Mouse (Mus musculus) stomach, postnatal 0 days (tissue): ENCODE data around the gene Kif1b. TPM values are rescaled to one million over a fixed set of nuclear protein-coding genes. Genes with fewer than 3 reads are reported as not detected.
"Not testable (repeated sequence)": the region's sequence is repeated elsewhere in the genome, so short reads cannot be mapped to it uniquely, and the experiment has no call there.

Experiments
- ATAC-seq: fragments of 200-750 bp; cut with Nextera tagmentation; 2 replicates; pipeline ENCODE4 v1.8.0; 2017; ENCODE audit not compliant: low FRiP score, low TSS enrichment
- DNase-seq: peaks from one replicate; pipeline ENCODE4 v3.0.0-alpha.2; 2016; ENCODE audit warnings: low spot score
- H3K27ac ChIP-seq: fragments of 300-500 bp; sonication (generic); replicated peaks from 2 replicates; pipeline ENCODE4 v1.5.1; 2014; ENCODE audit warnings: mild to moderate bottlenecking, control low read depth
- H3K27me3 ChIP-seq: fragments of 300-500 bp; sonication (generic); 2 replicates; pipeline ENCODE4 v1.6.1; 2014; ENCODE audit warnings: low read length; ENCODE audit not compliant: control insufficient read depth, insufficient read depth
- H3K36me3 ChIP-seq: fragments of 300-500 bp; sonication (generic); 2 replicates; pipeline ENCODE4 v1.6.1; 2014; ENCODE audit warnings: low read length, mixed read lengths; ENCODE audit not compliant: control insufficient read depth, insufficient read depth
- H3K4me1 ChIP-seq: fragments of 300-500 bp; sonication (generic); replicated peaks from 2 replicates; pipeline ENCODE4 v1.6.1; 2014; ENCODE audit warnings: antibody characterized with exemption; ENCODE audit not compliant: control insufficient read depth, insufficient read depth
- H3K4me2 ChIP-seq: fragments of 300-500 bp; sonication (generic); replicated peaks from 2 replicates; pipeline ENCODE4 v1.6.1; 2014; ENCODE audit warnings: low read depth, mild to moderate bottlenecking, control low read depth, moderate library complexity
- H3K4me3 ChIP-seq: fragments of 300-500 bp; sonication (generic); 2 replicates; pipeline ENCODE4 v1.5.1; 2014; ENCODE audit warnings: low read depth, low read length, control low read depth
- H3K9ac ChIP-seq: fragments of 300-500 bp; sonication (generic); 2 replicates; pipeline ENCODE4 v1.6.1; 2014; ENCODE audit warnings: mild to moderate bottlenecking, low read length, control low read depth, mixed read lengths
- H3K9me3 ChIP-seq: fragments of 300-500 bp; sonication (generic); 2 replicates; pipeline ENCODE4 v1.6.1; 2016; ENCODE audit warnings: low read length; ENCODE audit not compliant: control insufficient read depth
- CTCF ChIP-seq: IDR thresholded peaks from 2 replicates; pipeline ENCODE4 v1.5.1; 2016; ENCODE audit warnings: antibody characterized with exemption, low read depth, mild to moderate bottlenecking, moderate library complexity
- EP300 ChIP-seq: optimal IDR thresholded peaks from 2 replicates; pipeline ENCODE3; 2016; ENCODE audit warnings: antibody characterized with exemption
- WGBS: fragments of 180-500 bp; shearing (Covaris S2); extraction: QIAGEN DNeasy Blood & Tissue Kit; methylation state at CpG from one replicate; pipeline ENCODE4 v1.1.7; 2014; 5-methylcytosine and 5-hydroxymethylcytosine counted together
- polyA plus RNA-seq: library from polyadenylated mRNA; unstranded; fragments of >200 nt; fragmentation: Nextera tagmentation; extraction: Ambion mirVana; gene quantifications from 2 replicates; pipeline ENCODE4 v1.2.1, GENCODE M21; 2015

Gene Kif1b
- polyA plus RNA-seq, 1 experiment from 2014 or later: 23.9 TPM

DNA sequence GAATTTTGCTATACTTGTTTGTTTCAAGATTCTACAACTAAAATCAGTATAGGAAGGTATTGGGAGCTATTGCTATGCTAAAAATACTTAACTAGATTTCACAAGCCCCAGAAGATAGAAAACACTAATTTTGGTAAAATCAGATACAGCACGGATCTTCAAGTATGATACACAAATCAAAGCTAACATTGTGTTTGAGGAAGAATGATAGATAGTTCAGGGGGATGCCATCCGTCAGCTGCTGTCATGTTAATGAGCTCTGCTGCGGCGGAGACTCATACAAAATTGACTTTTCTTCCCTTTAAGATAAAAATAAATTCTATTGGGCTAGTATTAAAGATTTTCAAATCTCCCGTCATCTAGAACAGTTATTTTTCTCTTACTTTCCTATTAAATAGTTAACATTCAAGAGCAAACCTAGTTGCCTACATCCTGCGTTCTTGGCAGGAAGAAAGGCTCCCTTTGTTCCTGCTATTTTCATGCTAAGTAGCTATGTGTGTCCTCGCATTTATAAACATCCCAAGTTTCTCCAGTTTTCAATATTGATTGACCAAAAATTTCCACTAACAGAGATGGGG, 60.8 kb downstream of the Kif1b start:
- DNase-seq (no peak), ATAC-seq (no peak)
- Histone ChIP-seq H3K4me1 (no peaks in the 10 kb centered on the region), H3K27me3 (no peaks in the 10 kb centered on the region), H3K9me3 (no peaks in the 10 kb centered on the region), H3K9ac (no peak overlapping the region), H3K4me3 (no peak overlapping the region), H3K36me3 (peaks cover 20% of the 10 kb centered on the region), H3K4me2 (no peak overlapping the region), H3K27ac (no peak overlapping the region)
- WGBS: 68% methylated on average over 7 of the region's 7 CpGs
- no peak for TF ChIP-seq EP300
- no peak for TF ChIP-seq CTCF

DNA sequence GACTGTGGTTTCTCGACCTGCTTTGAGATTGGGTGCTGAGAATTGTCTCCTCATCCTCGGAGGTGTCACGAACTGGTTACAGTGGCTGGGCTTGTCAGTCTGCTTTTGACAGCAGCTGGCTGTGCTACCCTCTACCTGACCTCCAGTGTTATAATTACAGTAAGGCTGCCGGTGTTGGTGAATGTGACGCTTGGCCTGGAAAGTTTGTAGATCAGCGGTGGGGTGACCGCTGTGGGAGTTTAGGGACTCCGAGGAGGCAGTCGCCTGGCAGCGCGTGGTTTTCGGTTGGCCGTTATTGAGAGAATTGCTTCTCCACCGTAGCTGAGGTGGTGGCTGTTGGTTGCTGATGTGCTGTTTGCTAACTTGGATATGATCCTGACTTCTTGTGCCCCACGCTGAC, 70.5 kb downstream of the Kif1b start:
- Histone ChIP-seq H3K9ac (no peak overlapping the region), H3K4me3 (no peak overlapping the region), H3K9me3 (no peaks in the 10 kb centered on the region), H3K27ac (no peak overlapping the region), H3K4me2 (no peak overlapping the region), H3K36me3 (peaks cover 19% of the 10 kb centered on the region), H3K4me1 (no peaks in the 10 kb centered on the region), H3K27me3 (no peaks in the 10 kb centered on the region)
- ATAC-seq: no peak
- no peak for DNase-seq
- no peak for TF ChIP-seq EP300
- TF ChIP-seq CTCF: no peak
- 88% methylated on average over 15 of the region's 15 CpGs for WGBS

DNA sequence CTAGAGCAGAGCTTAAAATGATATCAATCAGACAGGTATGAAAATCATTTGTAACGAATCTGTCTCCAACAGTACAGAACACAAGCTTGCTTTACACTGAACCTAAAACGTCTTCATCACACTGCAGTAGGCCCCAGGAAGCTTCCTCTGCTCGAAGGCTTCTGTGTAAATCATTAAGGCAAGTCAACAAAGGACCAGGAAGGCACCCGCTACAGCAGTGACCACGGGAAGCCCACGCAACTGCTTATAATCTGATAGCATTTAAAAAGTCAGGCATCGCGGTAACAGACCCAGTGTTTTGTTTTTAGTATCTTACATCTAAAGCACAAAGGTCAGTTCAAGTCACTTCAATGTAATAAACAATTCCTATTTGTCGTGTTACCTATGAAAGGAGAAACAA, 73.6 kb downstream of the Kif1b start:
- no peaks in the 10 kb centered on the region for H3K4me1 ChIP-seq
- H3K4me2 ChIP-seq: no peak overlapping the region
- DNase-seq (no peak), ATAC-seq (no peak)
- H3K36me3 ChIP-seq: peaks cover 14% of the 10 kb centered on the region
- TF ChIP-seq CTCF (no peak), EP300 (no peak)
- no peaks in the 10 kb centered on the region for H3K27me3 ChIP-seq
- H3K9ac ChIP-seq: no peak overlapping the region
- H3K27ac ChIP-seq: no peak overlapping the region
- H3K9me3 ChIP-seq: no peaks in the 10 kb centered on the region
- no peak overlapping the region for H3K4me3 ChIP-seq
- WGBS: 43% methylated on average over 9 of the region's 9 CpGs

DNA sequence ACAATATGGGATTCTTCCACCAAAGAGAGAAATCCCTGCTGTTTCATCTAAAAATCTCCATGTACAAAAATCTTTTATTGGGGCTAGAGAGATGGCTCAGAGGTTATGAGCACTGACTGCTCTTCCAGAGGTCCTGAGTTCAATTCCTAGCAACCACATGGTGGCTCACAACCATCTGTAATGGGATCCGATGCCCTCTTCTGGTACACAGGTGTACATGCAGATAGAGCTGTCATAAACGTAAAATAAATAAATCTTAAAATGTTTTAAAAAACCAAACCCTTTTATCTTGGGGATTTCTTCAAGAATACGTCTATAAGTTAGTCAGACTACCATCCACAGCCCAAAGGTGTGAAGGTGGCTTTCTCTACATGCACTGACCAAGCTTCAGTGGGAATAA, 78.8 kb downstream of the Kif1b start:
- DNase-seq, H3K4me1 ChIP-seq, H3K27ac ChIP-seq, H3K27me3 ChIP-seq, H3K9me3 ChIP-seq, H3K9ac ChIP-seq, H3K4me3 ChIP-seq, H3K4me2 ChIP-seq, ATAC-seq: not testable (repeated sequence)
- TF ChIP-seq CTCF: peak; percentile 28; the same call in 1 of the 2 replicates
- peaks cover 12% of the 10 kb centered on the region for H3K36me3 ChIP-seq
- WGBS: 81% methylated on average over 3 of the region's 3 CpGs

DNA sequence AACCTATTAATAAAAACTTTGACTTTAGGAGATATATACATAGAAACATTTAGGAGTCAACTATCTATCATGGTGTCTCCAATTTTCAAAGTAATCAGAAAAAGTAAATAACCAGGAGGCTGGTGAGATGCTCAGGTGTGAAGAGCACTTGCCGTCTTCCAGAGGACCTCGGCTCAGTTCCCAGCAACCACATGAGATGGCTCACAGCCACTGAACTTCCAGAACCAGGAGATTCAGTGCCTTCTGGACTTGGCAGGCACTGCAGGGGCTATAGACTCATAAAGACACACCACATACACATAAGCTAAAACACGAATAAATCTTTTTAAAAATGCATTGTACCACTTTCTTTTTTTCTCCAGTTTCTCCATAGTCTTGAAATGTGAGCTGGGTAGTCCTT, 79.2 kb downstream of the Kif1b start:
- Histone ChIP-seq H3K27me3 (no peaks in the 10 kb centered on the region), H3K9ac (no peak overlapping the region), H3K36me3 (peaks cover 12% of the 10 kb centered on the region), H3K4me3 (no peak overlapping the region), H3K4me2 (no peak overlapping the region), H3K4me1 (no peaks in the 10 kb centered on the region), H3K9me3 (no peaks in the 10 kb centered on the region), H3K27ac (no peak overlapping the region)
- ATAC-seq: no peak
- TF ChIP-seq EP300 (no peak), CTCF (no peak)
- WGBS: 92% methylated on average over 3 of the region's 3 CpGs
- no peak for DNase-seq

DNA sequence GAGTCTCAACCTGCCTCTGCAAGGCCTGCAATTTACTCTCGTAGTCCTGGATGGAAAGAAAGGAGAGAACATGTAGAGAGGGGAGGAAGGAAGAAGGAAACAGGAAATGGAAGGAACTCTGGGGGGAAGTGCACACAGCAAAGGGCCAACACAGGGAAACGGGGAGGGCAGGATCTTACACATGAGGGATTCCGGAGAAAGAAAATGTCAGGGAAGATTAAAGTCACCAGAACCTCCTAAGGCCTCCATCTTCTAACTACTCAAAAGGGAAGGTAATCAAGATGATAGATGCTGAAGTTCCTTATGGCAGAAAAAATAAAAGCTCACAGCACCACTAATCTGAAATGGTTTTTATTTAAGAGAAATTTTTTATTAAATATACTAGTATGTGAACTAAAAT, 81.2 kb downstream of the Kif1b start:
- Histone ChIP-seq H3K27me3 (no peaks in the 10 kb centered on the region), H3K27ac (no peak overlapping the region), H3K4me1 (no peaks in the 10 kb centered on the region), H3K36me3 (peaks cover 13% of the 10 kb centered on the region), H3K4me2 (no peak overlapping the region), H3K9ac (no peak overlapping the region), H3K9me3 (no peaks in the 10 kb centered on the region), H3K4me3 (no peak overlapping the region)
- DNase-seq (no peak), ATAC-seq (no peak)
- TF ChIP-seq CTCF: no peak
- TF ChIP-seq EP300: no peak
- WGBS: 71% methylated on average over 3 of the region's 3 CpGs
